Mouse (Mus musculus) olfactory bulb, adult 2 months (tissue): Measurements from ENCODE around the gene Hist1h4h. TPM values are rescaled to one million over a fixed set of nuclear protein-coding genes. Genes with fewer than 3 reads are reported as not detected.
A peak's percentile ranks its signal among the peaks of the same experiment; 100 is the strongest.
"Not testable (repeated sequence)": the region's sequence is repeated elsewhere in the genome, so short reads cannot be mapped to it uniquely, and the experiment has no call there.

Experiments used
- H3K27ac ChIP-seq: fragments of 200-500 bp; 2 replicates; pipeline ENCODE4 v1.5.1; 2012; ENCODE audit warnings: low read depth, low read length; ENCODE audit not compliant: insufficient read depth
- H3K4me1 ChIP-seq: fragments of 200-500 bp; 2 replicates; pipeline ENCODE4 v1.6.1; 2012; ENCODE audit warnings: low read length; ENCODE audit not compliant: control insufficient read depth, insufficient read depth
- H3K4me3 ChIP-seq: fragments of 200-500 bp; 2 replicates; pipeline ENCODE4 v1.5.1; 2012; ENCODE audit warnings: mild to moderate bottlenecking, low read depth, low read length, moderate library complexity; ENCODE audit not compliant: insufficient read depth
- CTCF ChIP-seq: fragments of 200-500 bp; IDR thresholded peaks from 2 replicates; pipeline ENCODE4 v1.5.1; 2012; ENCODE audit warnings: low read depth, mild to moderate bottlenecking, low read length, moderate library complexity; ENCODE audit not compliant: insufficient read depth
- POLR2A ChIP-seq: fragments of 200-500 bp; IDR thresholded peaks from 2 replicates; pipeline ENCODE4 v1.6.1; 2012; ENCODE audit warnings: mild to moderate bottlenecking, low read depth, low read length, moderate library complexity; ENCODE audit not compliant: insufficient read depth
- WGBS: fragments of 180-500 bp; shearing (Covaris S2); methylation state at CpG from one replicate; pipeline ENCODE4 v1.1.7; 2018; 5-methylcytosine and 5-hydroxymethylcytosine counted together
- polyA plus RNA-seq: library from polyadenylated mRNA; stranded (reverse); fragments of >200 nt; gene quantifications from 2 replicates; pipeline ENCODE4 v1.2.4, GENCODE M21; 2012; ENCODE audit warnings: low replicate concordance; ENCODE audit not compliant: missing spikeins, insufficient read depth, insufficient read length

Gene Hist1h4h
- polyA plus RNA-seq, 1 experiment: not detected

- WGBS: under 1% methylated on average over 59 of the region's 67 CpGs
- Histone ChIP-seq H3K4me3 (peak within 1 kb of the TSS; percentile 89), H3K27ac (peak within 1 kb of the TSS; percentile 96)
- not testable (repeated sequence) for H3K4me1 ChIP-seq
- peak; percentile 98 for TF ChIP-seq POLR2A
Observed at GRCm38 (mm10) chr13:23561883-23562659, 31.2 kb downstream of the Hist1h4h start, which contains the start of gene Hist1h3e. Gene Hist1h3e (minus strand): TSS chr13:23562369.

DNA sequence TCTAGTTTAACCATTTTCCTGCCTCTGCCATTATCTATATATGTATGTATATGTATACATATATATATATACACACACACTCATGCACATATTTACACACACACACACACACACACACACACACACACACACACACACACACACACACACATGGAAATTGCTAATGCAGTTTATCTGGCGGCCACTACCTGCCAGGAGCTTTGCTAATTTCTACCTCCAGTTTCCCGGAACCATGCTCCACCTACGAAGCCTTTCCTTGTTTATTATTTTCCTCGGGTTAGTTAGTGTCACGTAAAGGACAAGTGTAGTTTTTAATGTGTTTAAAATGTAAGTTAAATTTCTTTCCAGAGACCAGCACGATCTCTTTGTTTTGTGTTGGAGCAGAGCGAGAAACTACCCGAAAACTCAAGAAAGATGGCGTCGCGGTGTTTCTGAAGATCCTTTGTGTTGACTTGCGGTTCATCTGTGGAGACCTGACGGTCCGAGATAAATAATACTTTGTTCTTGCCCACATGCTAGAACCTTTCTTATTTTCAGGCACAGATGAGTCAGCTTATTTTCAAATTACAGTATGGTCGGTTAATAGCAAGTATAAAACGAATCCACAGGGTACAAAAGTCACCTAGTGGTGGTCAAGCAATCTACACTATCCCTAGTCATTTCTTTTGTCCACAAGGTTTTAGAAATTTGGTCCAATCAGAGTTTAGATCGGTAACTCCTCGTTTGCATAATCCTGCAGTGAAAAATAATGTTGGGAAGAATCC is 32.0 kb downstream of the Hist1h4h start:
- Histone ChIP-seq H3K27ac (peak overlapping the region; percentile 96), H3K4me1 (no peaks in the 10 kb centered on the region), H3K4me3 (peak overlapping the region; percentile 36)
- 1% methylated on average over 18 of the region's 18 CpGs for WGBS
- TF ChIP-seq POLR2A: no peak

DNA sequence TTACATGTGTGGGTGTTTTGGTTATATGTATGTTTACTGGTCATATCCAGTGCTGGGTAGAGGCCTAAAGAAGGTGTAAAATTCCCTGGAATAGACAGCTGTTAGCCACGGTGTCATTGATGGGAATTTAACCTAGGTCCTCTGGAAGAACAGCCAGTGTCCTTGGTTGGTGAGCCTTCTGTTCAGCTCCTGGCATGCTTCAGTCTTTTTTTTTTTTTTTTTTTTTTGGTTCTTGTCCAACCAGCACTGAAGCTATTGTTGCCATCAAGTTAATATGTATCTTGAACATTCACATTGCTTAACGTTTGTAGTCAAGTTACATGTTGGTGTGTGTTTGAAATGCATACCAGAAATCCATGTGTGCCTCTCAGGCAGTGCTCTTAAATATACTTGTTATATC is 33.6 kb downstream of the Hist1h4h start:
- H3K27ac ChIP-seq: no peak overlapping the region
- WGBS: 87% methylated on average over 2 of the region's 2 CpGs
- H3K4me3 ChIP-seq: no peak overlapping the region
- TF ChIP-seq CTCF (no peak), POLR2A (no peak)
- no peaks in the 10 kb centered on the region for H3K4me1 ChIP-seq

GRCm38 (mm10) chr13:23570261-23571021 is 39.6 kb downstream of the Hist1h4h start:
- WGBS: under 1% methylated on average over 27 of the region's 41 CpGs
- H3K4me1 ChIP-seq: not testable (repeated sequence)

GRCm38 (mm10) chr13:23571022-23571503 is 40.2 kb downstream of the Hist1h4h start, which contains the start of the genes Hist1h2ae and Hist1h2bg:
Gene Hist1h2ae (minus strand): TSS chr13:23571220.
Gene Hist1h2bg (plus strand): TSS chr13:23571396.
- WGBS: 0% methylated on average over 18 of the region's 18 CpGs
- Histone ChIP-seq H3K27ac (peak within 1 kb of the TSS; percentile 96), H3K4me1 (peaks cover 6% of the 10 kb centered on the region), H3K4me3 (peak within 1 kb of the TSS; percentile 54)
- TF ChIP-seq POLR2A (no peak), CTCF (no peak)

More at GRCm38 (mm10) chr13:23570261-23571021, 39.6 kb downstream of the Hist1h4h start:
- peak overlapping the region; percentile 52 for H3K4me3 ChIP-seq
- H3K27ac ChIP-seq: peak overlapping the region; percentile 89

GRCm38 (mm10) chr13:23571504-23572217 is 40.8 kb downstream of the Hist1h4h start:
- Histone ChIP-seq H3K27ac (peak overlapping the region; percentile 96), H3K4me3 (peak overlapping the region; percentile 54)
- under 1% methylated on average over 17 of the region's 34 CpGs for WGBS
- not testable (repeated sequence) for H3K4me1 ChIP-seq

GRCm38 (mm10) chr13:23572218-23573033 is 41.6 kb downstream of the Hist1h4h start:
- H3K27ac ChIP-seq: no peak overlapping the region
- peaks cover 6% of the 10 kb centered on the region for H3K4me1 ChIP-seq
- no peak overlapping the region for H3K4me3 ChIP-seq
- 25% methylated on average over 2 of the region's 2 CpGs for WGBS
- no peak for TF ChIP-seq POLR2A
- no peak for TF ChIP-seq CTCF

DNA sequence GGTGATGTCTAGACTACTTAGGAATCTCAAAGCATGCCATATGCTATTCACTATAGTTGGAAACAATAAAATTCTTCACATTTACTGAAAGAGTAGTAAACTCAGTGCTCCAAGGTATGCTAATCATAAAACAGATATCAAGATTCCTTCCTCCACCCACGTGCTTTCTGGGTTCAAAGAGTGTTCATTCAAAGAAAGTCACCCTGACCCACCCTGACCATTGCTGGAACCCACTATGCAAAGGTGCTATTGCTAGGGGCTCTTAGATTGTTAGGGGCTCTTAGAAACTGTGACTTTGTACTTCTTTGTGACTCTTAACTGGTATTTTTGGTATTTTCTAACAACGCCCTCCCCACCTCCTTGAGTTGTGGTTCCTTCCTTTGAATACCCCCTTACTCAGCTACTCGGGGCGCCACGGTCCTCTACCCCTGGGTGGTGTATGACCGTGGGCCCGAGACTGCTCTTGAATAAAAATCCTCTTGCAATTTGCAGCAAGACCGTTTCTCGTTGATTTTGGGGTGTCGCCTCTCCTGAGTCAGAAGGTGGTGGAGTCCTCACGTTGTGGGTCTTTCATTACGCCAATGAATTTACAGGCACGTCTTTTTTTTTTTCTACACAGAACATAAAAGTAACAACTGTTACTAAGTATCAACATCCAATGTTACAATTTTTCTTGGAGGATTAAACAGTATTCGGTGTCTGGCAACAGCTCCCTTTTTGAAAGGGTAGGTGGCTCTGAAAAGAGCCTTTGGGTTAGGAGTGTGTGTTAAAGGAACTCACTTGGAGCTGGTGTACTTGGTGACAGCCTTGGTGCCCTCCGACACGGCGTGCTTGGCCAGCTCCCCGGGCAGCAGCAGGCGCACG is 42.4 kb downstream of the Hist1h4h start:
- Histone ChIP-seq H3K4me3 (peak overlapping the region; percentile 56), H3K27ac (peak overlapping the region; percentile 95)
- H3K4me1 ChIP-seq: not testable (repeated sequence)
- 4% methylated on average over 20 of the region's 20 CpGs for WGBS

DNA sequence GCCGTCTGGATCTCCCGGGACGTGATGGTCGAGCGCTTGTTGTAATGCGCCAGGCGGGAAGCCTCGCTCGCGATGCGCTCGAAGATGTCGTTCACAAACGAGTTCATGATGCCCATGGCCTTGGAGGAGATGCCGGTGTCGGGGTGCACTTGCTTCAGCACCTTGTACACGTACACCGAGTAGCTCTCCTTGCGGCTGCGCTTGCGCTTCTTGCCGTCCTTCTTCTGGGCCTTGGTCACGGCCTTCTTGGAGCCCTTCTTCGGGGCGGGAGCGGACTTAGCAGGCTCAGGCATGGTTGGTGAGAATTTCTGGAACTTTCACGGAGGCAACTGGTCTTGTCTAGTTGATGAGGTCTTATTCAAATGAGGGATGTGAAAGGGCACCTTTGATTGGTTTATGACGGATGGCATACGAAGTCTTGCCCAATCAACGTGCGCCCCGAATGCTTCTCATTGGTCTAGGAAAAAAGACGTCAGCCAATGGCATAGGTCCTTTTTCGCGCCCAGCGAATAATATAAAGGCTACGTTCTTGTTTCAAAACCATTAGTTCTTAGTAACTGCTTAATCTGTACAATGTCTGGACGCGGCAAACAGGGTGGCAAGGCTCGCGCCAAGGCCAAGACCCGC is 43.2 kb downstream of the Hist1h4h start, which contains the start of the genes Hist1h2bf and Hist1h2ad:
Gene Hist1h2bf (minus strand): TSS at position 299 of the 627 bp plus-strand sequence.
Gene Hist1h2ad (plus strand): TSS at position 484 of the 627 bp plus-strand sequence.
- H3K4me1 ChIP-seq: not testable (repeated sequence)
- H3K4me3 ChIP-seq: peak within 1 kb of the TSS; percentile 56
- under 1% methylated on average over 42 of the region's 42 CpGs for WGBS

DNA sequence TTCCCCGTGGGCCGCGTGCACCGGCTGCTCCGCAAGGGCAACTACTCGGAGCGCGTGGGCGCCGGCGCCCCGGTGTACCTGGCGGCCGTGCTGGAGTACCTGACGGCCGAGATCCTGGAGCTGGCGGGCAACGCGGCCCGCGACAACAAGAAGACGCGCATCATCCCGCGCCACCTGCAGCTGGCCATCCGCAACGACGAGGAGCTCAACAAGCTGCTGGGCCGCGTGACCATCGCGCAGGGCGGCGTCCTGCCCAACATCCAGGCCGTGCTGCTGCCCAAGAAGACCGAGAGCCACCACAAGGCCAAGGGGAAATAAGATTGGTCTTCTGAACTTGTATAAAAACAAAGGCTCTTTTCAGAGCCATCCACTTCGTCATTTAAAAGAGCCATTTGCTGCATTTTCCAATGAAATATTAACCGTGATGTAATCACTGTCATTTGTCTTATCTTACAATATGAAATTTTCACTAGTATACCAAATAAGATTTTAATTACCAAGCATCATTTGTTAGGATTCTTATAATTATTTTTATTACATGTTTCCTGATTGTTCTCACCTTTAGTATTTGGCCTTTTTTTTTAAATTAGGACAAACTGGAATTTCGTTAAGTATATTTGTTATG is 43.8 kb downstream of the Hist1h4h start:
- Histone ChIP-seq H3K27ac (peak overlapping the region; percentile 67; the same call in 1 of the 2 replicates), H3K4me3 (peak overlapping the region; percentile 56)
- not testable (repeated sequence) for H3K4me1 ChIP-seq
- WGBS: under 1% methylated on average over 16 of the region's 39 CpGs

More for the DNA sequence above, 43.2 kb downstream of the Hist1h4h start, which contains the start of the genes Hist1h2bf and Hist1h2ad:
- peak within 1 kb of the TSS; percentile 95 for H3K27ac ChIP-seq
